Mouse (Mus musculus) frontal cortex, adult 2 months (tissue): Measurements from ENCODE around the gene Tmem30c. TPM values are rescaled to one million over a fixed set of nuclear protein-coding genes. Genes with fewer than 3 reads are reported as not detected.
"Not testable (repeated sequence)": the region's sequence is repeated elsewhere in the genome, so short reads cannot be mapped to it uniquely, and the experiment has no call there.

Experiments
- DNase-seq, 2 experiments: peaks; one replicate each; pipeline ENCODE4 v3.0.0; 2022; ENCODE audit warnings: low spot score in 1 of 2; ENCODE audit errors: extremely low spot score in 1 of 2
- polyA plus RNA-seq: library from polyadenylated mRNA; depleted of rRNA; stranded (reverse); fragments of >200 nt; gene quantifications from 2 replicates; pipeline ENCODE4 v1.2.3, GENCODE M21; 2012; rRNA removed

Gene Tmem30c
- polyA plus RNA-seq, 1 experiment, result 1.7 TPM

- DNase-seq, result no peak
These were observed 49.8 kb downstream of the Tmem30c start for GRCm38 (mm10) chr16:57242857-57243204.

- no peak for DNase-seq
These were observed 56.7 kb downstream of the Tmem30c start for GRCm38 (mm10) chr16:57235871-57236510.

- not testable (repeated sequence) for DNase-seq
These were observed 60.7 kb downstream of the Tmem30c start for GRCm38 (mm10) chr16:57231937-57232310.

- DNase-seq, result peak; percentile 98 to 99
These were observed 61.4 kb downstream of the Tmem30c start, which contains the start of gene Tbc1d23 for GRCm38 (mm10) chr16:57231089-57231936. Gene Tbc1d23, minus strand, starts transcription at chr16:57231504.

- DNase-seq, result no peak
These were observed 66.2 kb downstream of the Tmem30c start for GRCm38 (mm10) chr16:57226444-57226843.

GRCm38 (mm10) chr16:57220361-57220760, 72.3 kb downstream of the Tmem30c start:
- no peak for DNase-seq

Other genes starting within 250 kb of the Tmem30c start
- 0.08 TPM in 1 of 2 replicates, not detected in the other for gene Tmem45a2, start 221.5 kb downstream of the Tmem30c start, polyA plus RNA-seq
- 53.1 and 59.1 TPM in 2 replicates for gene Tomm70a, start 171.2 kb downstream of the Tmem30c start, polyA plus RNA-seq
- gene Nit2, start 125.5 kb downstream of the Tmem30c start, polyA plus RNA-seq, result 14.1 and 15.3 TPM in 2 replicates
- 42.9 and 43.1 TPM in 2 replicates for gene Tbc1d23, start 61.4 kb downstream of the Tmem30c start, polyA plus RNA-seq
- gene Filip1l, start 60.2 kb upstream of the Tmem30c start, polyA plus RNA-seq, result 10.6 and 10.9 TPM in 2 replicates